Mouse (Mus musculus): ENCODE measurements around the gene Ica1. TPM values are rescaled to one million over a fixed set of nuclear protein-coding genes. Genes with fewer than 3 reads are reported as not detected.

The Ica1 gene
- polyA plus RNA-seq, 1 experiment from 2014 or later = 16.6 TPM

Other genes with a start within 250 kb of the Ica1 start
- 2.9 and 3.2 TPM in 2 replicates for gene Nxph1, start 169.9 kb upstream of the Ica1 start, polyA plus RNA-seq (2015; fragmentation: Nextera tagmentation; extraction: Ambion mirVana)

Measured in embryonic facial prominence, embryonic 13.5 days (tissue).